Mouse (Mus musculus) urinary bladder, postnatal 10 days (tissue): ENCODE data around the gene Asb17.
"Not testable (repeated sequence)": the region's sequence is repeated elsewhere in the genome, so short reads cannot be mapped to it uniquely, and the experiment has no call there.

Experiments
- DNase-seq: peaks from one replicate; pipeline ENCODE4 v3.0.0; 2022; ENCODE audit warnings: low spot score

Asb17 gene

DNA sequence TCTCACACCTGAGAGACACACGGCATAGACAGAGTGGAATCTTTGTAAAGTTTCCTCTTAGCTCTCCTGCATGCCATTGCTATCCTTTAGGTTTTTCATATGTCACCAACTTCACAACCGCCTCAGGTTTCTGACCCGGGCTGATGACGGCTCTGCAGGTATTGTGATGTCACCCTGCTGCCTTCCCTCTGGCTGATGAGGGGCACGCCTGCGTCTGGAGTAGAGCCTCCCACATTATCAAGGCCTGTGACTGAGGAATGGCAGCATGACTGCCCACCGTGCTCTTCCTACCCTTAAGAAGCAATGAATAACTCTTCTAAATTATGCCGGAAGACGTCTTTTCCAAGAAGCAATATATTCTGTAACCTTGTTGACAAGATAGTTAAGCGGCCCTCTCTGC, at the start of gene Asb17:
Asb17 (plus strand) TSS at position 180 of the 400 bp plus-strand sequence.
- no peak for DNase-seq

DNA sequence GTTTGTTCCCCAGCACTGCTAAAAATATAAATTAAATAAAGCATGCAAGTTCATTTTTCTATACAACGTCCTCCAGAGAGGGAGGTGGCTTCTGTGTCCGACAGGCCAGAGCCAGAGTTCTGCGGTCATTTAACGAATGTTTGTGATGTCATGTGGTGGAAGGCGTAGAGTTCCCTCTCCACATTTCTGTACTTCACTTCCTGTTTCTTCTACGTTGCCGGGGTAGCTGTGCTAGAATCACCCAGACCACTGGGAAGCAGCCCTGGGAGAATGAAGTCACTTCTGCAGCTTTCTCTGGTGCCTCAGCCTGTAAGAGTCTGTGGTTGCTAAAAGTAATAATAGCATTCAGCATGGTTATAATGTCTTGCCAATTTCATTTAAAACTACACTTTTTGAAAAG, 46.4 kb upstream of the Asb17 start:
- no peak for DNase-seq

DNA sequence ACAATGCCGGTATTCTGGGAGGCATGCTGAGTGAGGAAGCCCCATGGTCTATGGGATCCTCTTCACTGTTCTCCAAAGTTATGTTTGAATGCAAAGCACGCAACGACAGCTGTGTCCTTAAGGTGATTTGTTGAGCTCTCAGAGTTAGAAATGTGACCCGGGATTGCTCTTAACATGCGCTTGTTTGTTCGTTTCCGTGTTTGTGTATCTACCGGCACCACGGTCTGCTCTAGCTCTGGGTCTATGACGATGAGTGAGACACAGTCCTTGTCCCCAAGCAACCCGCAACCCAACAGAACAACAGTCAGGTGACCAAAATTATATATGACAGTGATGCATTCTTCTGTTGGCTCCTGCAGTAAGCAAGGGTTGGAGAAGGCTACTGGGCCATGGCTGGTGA, 44.4 kb upstream of the Asb17 start:
- DNase-seq, result no peak

DNA sequence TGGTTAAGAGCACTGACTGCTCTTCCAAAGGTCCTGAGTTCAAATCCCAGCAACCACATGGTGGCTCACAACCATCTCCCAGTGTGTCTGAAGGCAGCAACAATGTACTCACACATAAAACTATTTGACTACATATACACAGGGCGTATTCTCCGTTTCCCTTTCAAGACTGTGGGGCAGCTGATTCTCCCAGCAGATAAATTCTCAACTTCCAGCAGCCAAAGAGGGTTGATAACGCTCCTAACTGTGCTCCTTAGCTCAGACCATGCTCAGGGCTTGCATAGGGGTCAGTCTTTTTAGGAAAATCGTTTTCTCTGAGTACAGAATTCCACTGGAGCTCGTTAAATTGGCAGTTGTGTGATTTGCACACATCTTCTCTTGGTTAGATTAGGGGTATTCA, 43.3 kb upstream of the Asb17 start:
- no peak for DNase-seq

- no peak for DNase-seq
Observed at GRCm38 (mm10) chr3:153801541-153801940, 42.5 kb upstream of the Asb17 start.

GRCm38 (mm10) chr3:153802640-153803039, 41.4 kb upstream of the Asb17 start:
- DNase-seq, result no peak

GRCm38 (mm10) chr3:153804032-153804431, 40.0 kb upstream of the Asb17 start:
- no peak for DNase-seq

GRCm38 (mm10) chr3:153806077-153806772, 37.8 kb upstream of the Asb17 start:
- peak; percentile 63 for DNase-seq

DNA sequence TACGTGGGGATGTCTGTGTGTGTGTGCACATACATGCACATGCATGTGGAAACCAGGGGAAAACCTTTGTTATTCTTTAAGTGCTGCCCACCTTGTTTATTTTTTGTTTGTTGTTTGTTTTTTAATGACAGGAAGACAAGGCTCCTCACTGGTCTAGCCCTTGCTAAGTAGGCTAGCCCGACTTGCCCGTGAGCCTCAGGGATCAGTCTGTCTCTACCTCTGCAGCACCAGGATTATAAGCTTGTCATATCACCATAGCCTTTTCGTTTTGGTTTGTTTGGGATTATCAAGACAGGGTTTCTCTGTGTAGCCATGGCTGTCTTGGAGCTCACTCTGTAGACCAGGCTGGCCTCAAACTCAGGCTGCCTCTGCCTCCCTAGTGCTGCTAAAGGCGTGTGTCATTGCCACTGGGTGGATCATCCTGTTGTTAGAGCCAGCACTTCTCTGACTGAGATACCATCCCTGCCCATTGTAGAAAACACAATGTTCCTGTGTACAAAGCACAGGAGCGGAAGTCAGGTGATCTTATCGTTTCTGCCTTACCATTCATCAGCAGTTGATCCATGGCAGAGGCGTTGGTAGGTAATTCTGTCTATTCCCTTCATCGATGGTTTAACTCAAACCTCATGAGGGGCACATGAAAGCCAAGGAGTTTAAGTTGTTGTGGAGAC, 37.1 kb upstream of the Asb17 start:
- DNase-seq, result no peak

DNA sequence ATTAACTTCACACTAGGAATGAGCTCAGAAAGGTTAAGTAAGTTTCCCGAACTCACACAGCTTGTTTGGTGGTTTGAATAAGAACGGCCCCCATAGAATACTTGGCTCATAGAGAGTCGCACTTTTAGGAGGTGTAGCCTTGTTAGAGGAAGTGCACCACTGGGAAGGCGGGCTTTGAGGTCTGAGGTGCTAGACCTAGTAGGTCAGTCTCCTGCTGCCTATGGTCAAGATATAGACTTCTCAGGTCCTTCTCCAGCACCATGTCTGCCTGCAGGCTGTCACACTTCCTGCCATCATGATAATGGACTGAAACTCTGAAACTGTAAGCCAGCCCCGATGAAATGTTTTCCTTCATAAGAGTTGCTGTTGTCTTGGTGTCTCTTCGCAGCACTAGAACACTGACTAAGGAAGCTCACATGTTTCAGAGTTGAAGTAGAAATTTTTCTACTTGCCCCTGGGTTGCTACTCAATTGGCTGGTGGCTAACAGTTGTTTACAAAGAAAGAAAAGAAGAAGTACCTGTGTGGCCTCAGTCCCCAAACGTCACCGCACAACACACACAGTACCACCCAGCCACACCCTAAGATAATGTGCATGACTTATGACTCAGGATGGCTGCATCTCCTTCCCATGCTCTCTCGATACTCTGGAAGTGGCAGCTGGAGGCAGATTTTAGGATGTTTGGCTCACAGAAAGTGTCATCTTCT, 36.4 kb upstream of the Asb17 start:
- no peak for DNase-seq

DNA sequence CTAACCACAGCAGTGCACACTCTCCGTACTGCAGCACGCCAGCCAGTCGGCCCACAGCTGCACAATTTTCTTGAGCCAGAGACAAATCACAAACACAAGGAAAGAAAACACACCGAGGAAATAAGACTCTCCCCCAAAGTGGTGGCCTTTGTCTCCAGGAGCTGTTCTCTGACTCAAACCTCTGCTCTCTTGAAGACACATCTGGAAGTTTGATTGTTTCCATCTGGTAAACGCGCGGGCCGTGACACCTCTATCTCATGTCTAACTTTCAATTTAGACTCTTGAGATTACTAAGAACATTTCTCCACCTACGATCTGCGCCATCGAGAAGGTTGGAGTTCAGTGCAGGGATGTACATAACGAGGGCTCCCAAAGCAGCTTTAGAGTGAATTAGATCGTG, 35.6 kb upstream of the Asb17 start:
- no peak for DNase-seq

- DNase-seq, result no peak
Observed at GRCm38 (mm10) chr3:153814026-153814425, 30.0 kb upstream of the Asb17 start.

DNA sequence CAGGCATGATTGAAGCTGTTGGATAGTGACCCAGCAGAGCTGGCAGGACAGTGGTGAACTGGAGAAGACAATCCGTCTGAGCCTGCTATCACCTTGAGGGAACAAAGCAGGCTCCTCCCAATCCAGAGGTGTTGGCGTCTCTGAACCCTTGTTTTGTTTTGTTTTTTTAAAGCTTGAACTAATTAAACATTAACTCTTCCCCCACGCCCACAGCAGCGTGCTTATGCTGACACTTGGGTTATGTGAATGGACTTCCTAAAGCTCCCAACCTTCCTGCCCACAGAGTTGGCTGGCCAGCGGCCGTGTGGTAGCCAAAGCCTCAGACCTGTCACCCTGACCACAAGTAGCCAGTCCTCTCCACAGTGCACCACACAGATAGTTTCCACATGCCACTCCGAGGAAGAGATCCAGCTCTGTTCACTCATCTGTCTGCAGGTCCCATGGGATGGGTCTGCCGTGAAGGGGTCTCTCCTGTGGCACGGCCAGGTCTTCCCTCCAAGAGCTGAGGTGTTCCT, 26.6 kb upstream of the Asb17 start:
- DNase-seq, result no peak

GRCm38 (mm10) chr3:153818723-153819122, 25.3 kb upstream of the Asb17 start:
- no peak for DNase-seq

- DNase-seq, result no peak
Observed at GRCm38 (mm10) chr3:153819438-153819837, 24.6 kb upstream of the Asb17 start.

DNA sequence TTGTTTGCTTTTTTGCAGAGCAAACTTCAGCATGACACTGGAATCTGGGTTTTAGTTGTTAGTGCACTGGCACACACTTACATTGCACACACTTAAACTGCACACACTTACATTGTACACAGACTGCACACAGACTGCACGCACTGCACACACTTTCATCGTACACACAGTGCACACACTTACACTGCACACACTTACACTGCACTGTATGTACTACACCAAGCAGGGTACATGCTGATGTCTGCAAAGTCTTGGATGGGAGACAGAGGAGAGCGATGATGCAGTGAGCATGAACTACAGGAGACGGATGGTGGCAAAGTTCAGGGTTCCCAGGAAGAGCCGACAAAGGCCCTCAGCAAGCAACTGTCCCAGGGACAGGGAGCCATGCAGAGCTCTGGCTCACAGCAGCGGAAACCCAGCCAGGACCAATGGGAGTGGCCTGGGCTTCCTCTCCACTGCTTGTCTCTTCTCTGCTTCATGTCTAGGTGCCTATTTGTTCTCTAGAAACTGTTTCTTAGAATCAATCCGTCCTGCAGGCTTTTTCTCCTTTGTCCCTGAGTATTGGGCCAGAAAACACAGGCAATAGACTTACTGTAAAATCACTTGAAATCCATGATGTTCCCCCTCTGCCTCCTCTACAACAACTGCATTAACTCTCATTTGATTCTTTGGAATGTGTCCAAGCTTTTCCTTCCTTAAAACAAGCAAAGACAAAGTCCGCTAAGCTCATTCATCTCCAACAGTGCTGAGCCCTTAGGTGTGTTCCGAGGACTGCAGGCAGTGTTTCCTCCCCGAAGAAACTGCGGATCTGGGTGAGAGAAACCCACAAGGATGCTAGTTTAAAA, 20.1 kb upstream of the Asb17 start:
- DNase-seq, result no peak

GRCm38 (mm10) chr3:153825197-153825596, 18.8 kb upstream of the Asb17 start:
- DNase-seq, result no peak

GRCm38 (mm10) chr3:153826616-153827015, 17.4 kb upstream of the Asb17 start:
- DNase-seq, result no peak

- not testable (repeated sequence) for DNase-seq
Observed at GRCm38 (mm10) chr3:153829788-153830187, 14.2 kb upstream of the Asb17 start.

DNA sequence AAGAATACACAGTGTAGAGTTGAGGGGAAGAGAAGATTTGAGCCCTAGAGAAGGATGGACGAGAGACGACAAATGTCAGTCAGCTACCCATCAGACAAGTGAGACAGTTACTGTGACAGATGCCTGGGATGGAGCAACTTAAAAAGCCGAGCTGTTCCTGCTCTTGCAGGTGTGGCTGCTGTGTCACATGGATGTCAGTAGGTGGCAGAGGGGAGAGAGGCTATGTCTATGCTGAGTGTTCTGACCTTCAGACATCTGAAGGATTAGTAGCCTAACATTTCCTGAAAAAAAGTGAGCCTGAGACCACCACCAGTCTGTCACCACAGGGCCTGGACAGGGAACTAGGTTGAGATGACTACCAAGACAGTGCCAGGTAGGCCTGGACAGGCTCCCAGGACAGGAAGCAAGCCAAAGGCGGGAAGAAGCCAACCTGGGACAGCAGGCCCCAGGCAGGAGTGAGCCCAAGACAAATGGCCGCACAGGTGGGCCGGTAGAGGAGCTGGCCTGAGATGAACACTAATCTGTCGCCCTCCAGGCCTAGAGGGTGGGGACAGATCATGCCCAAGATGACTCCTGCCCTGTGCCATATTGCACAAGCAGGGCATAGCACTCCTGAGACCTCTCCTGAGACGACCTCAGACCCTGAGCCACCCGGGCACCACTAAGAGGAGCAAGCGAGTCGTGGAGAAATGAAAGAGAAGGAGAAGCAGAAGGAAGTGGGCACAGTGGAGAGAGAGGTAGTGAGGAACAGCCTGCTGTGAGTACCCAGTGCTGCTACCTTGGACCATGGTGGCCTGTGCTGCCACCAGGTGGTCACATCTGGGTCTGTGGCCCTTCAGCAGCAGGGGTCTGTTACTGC, 12.8 kb upstream of the Asb17 start:
- no peak for DNase-seq
